Mouse (Mus musculus): ENCODE measurements around the gene Lrrc41. TPM values are rescaled to one million over a fixed set of nuclear protein-coding genes. Genes with fewer than 3 reads are reported as not detected.

Lrrc41 gene
- 59.2 and 59.6 TPM in 2 replicates for polyA plus RNA-seq (2012; rRNA removed)

DNA sequence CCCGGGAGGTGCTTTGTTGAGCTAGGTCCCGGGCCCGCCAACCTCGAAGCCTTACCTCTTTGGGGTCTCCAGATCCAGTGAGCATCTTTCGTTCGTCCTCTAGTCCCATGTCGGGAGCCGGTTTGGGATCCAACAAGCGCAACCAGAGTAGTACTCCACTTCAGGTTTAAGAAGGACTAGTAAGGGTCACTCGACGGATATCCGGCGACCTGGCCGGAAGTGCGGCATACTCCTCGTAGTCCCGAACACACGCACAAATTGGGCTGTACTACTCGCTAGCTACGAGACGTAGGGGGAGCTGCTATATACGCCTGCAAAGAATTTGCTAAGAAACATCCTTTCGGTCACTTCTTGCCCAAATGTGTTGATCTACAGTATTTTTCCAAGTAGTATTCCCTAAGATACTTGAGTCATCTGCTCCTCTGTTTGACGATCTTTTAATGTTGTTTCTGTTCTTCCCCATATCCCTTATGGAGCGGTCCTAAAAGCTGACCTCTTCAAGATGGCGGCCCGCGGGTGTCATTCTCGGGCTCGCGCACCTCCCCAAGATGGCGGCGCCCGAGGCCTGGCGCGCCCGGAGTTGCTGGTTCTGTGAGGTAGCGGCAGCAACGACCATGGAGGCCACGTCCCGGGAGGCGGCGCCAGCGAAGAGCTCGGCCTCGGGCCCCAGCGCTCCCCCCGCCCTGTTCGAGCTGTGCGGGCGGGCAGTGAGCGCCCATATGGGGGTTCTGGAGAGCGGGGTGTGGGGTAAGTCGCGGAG lies at the start of gene Lrrc41, which contains the start of gene Uqcrh:
Lrrc41 (plus strand) TSS at position 409 of the 760 bp plus-strand sequence.
Uqcrh (minus strand) TSS at position 211 of the 760 bp plus-strand sequence.
- TF ChIP-seq CTCF (IDR thresholded peaks at IDR 0.05; ENCODE audit: borderline replicate concordance, extremely low read depth, insufficient read depth, insufficient read length), result no peak
- TF ChIP-seq POLR2A (IDR thresholded peaks at IDR 0.05; ENCODE audit: borderline replicate concordance, extremely low read depth, insufficient read depth, insufficient read length, poor library complexity, severe bottlenecking), result peak; percentile 96
- DNase-seq (ENCODE audit: low read depth), result peak; percentile 99

- DNase-seq (ENCODE audit: low read depth), result no peak
- TF ChIP-seq POLR2A (IDR thresholded peaks at IDR 0.05; ENCODE audit: borderline replicate concordance, extremely low read depth, insufficient read depth, insufficient read length, poor library complexity, severe bottlenecking) (no peak), CTCF (IDR thresholded peaks at IDR 0.05; ENCODE audit: borderline replicate concordance, extremely low read depth, insufficient read depth, insufficient read length) (no peak)
Measured at GRCm38 (mm10) chr4:116032906-116033305, 42.2 kb upstream of the Lrrc41 start.

- TF ChIP-seq CTCF (IDR thresholded peaks at IDR 0.05; ENCODE audit: borderline replicate concordance, extremely low read depth, insufficient read depth, insufficient read length) (no peak), POLR2A (IDR thresholded peaks at IDR 0.05; ENCODE audit: borderline replicate concordance, extremely low read depth, insufficient read depth, insufficient read length, poor library complexity, severe bottlenecking) (no peak)
- DNase-seq (ENCODE audit: low read depth), result no peak
Measured at GRCm38 (mm10) chr4:116033374-116033773, 41.7 kb upstream of the Lrrc41 start.

GRCm38 (mm10) chr4:116040466-116040865 lies 34.6 kb upstream of the Lrrc41 start:
- no peak for DNase-seq (ENCODE audit: low read depth)
- no peak for TF ChIP-seq CTCF (IDR thresholded peaks at IDR 0.05; ENCODE audit: borderline replicate concordance, extremely low read depth, insufficient read depth, insufficient read length)
- TF ChIP-seq POLR2A (IDR thresholded peaks at IDR 0.05; ENCODE audit: borderline replicate concordance, extremely low read depth, insufficient read depth, insufficient read length, poor library complexity, severe bottlenecking), result no peak

DNA sequence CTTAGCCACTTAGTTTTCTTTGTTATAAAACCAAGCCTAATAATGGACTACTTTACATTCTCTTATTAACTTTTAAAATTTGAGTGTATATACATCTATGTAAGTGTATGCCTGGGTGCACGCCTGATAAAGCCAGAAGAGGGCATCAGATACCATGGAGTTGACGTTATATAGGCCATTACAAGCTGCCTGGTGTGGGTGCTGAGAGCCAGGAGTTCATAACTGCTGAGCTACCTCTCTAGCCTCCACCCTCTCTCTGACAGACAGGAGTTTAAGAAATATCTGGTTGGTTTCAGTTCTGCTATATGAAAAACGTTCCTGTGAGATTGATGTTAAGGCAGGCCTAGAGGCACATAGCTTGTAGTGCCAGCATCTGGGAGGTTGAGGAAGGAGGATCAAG lies 32.9 kb upstream of the Lrrc41 start:
- no peak for DNase-seq (ENCODE audit: low read depth)
- TF ChIP-seq POLR2A (IDR thresholded peaks at IDR 0.05; ENCODE audit: borderline replicate concordance, extremely low read depth, insufficient read depth, insufficient read length, poor library complexity, severe bottlenecking) (no peak), CTCF (IDR thresholded peaks at IDR 0.05; ENCODE audit: borderline replicate concordance, extremely low read depth, insufficient read depth, insufficient read length) (no peak)

DNA sequence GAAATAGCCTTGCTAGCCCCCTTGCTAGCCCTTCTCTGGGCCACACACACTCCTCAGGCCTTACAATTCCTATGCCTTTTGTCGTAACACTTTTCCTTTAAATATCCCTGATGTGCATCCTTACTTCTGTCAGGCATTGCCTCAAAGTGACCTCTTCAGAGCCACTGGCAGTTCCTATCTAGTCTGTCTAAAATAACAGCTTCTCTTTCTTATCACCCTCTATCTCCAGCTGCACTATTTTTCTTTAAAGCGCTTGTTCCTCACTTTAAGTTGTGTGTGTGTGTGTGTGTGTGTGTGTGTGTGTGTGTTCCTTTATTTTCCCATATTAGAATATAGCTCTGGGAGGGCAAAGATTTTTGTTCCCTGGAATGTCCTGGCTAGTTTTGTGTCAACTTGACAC lies 28.5 kb upstream of the Lrrc41 start:
- no peak for DNase-seq (ENCODE audit: low read depth)
- no peak for TF ChIP-seq CTCF (IDR thresholded peaks at IDR 0.05; ENCODE audit: borderline replicate concordance, extremely low read depth, insufficient read depth, insufficient read length)
- TF ChIP-seq POLR2A (IDR thresholded peaks at IDR 0.05; ENCODE audit: borderline replicate concordance, extremely low read depth, insufficient read depth, insufficient read length, poor library complexity, severe bottlenecking), result no peak

DNA sequence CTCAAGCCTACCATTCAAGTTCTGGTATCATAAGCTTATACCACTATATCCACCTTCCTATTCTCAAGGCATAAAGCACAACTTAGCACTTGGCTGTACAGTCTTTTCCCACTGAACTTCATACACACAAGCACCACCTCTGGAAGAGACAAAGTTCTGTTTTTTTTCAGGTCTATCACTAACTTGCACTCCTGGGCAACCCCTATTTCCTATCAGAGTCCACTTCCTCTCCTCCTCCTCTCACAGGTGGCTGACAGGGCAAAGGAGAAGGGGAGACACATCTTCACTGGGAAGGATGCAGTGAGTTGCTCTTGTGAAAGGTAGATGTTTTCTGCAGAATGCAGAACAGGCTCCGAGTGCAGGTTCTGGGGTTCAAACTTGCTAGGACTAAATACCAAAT lies 27.4 kb upstream of the Lrrc41 start:
- TF ChIP-seq POLR2A (IDR thresholded peaks at IDR 0.05; ENCODE audit: borderline replicate concordance, extremely low read depth, insufficient read depth, insufficient read length, poor library complexity, severe bottlenecking) (no peak), CTCF (IDR thresholded peaks at IDR 0.05; ENCODE audit: borderline replicate concordance, extremely low read depth, insufficient read depth, insufficient read length) (no peak)
- no peak for DNase-seq (ENCODE audit: low read depth)

- DNase-seq (ENCODE audit: low read depth), result no peak
- no peak for TF ChIP-seq POLR2A (IDR thresholded peaks at IDR 0.05; ENCODE audit: borderline replicate concordance, extremely low read depth, insufficient read depth, insufficient read length, poor library complexity, severe bottlenecking)
- TF ChIP-seq CTCF (IDR thresholded peaks at IDR 0.05; ENCODE audit: borderline replicate concordance, extremely low read depth, insufficient read depth, insufficient read length), result no peak
Measured at GRCm38 (mm10) chr4:116048130-116048920, 26.7 kb upstream of the Lrrc41 start.

DNA sequence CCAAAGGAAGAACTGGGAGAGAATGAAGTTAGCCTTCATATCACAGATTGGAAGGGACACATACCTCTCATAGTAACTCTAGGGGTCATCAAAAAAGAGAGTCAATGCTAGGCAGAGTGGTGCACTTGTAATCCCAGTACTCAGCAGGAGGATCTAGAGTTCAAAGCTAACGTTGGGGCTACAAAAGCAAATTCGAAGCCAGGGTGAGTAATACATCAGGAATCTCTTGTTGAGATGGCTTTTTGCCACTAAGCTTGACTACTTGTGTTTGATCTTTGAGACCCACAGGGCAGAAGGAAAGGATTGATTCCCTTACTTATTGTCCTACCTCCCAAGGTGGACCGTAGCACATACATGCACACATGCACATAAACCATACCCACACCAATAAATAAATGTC lies 25.9 kb upstream of the Lrrc41 start:
- no peak for DNase-seq (ENCODE audit: low read depth)
- no peak for TF ChIP-seq CTCF (IDR thresholded peaks at IDR 0.05; ENCODE audit: borderline replicate concordance, extremely low read depth, insufficient read depth, insufficient read length)
- TF ChIP-seq POLR2A (IDR thresholded peaks at IDR 0.05; ENCODE audit: borderline replicate concordance, extremely low read depth, insufficient read depth, insufficient read length, poor library complexity, severe bottlenecking), result no peak

DNA sequence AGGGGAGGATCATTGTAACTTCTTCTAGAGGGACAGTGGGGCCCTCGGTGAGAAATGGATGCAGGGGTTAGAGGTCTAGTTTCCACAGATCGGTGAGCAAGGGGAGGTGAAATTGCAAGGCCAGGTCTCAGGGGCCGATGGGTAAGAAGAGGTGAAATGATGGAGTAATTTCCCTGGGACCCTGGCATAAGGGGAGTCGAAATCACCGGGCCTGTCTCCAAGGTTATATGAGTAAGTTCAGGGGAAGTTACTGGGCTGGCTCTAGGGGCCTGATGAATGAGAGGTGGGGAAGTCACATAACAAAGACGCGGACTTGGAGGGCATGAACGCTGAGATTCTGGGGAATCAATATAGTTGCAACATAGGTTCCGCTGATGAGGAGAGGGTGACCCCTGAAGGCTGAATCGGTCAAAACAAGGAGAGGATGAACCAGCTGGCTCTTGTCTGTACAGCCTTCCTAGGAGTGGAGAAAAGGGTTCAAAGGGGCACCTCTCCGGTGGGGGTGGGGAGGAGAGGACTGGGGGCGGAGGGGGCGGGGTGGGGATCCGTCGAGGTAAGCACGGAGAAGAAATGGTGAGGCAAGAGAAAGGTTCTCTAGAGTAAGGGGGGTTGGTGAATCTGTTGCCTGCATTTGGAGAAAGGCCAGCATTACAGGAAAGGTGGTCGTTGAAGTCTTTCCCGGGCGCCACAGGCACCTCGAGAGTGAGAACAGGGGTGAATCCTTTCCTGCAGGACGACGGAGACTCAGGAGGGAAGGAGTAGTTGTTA lies 22.4 kb upstream of the Lrrc41 start:
- TF ChIP-seq POLR2A (IDR thresholded peaks at IDR 0.05; ENCODE audit: borderline replicate concordance, extremely low read depth, insufficient read depth, insufficient read length, poor library complexity, severe bottlenecking), result no peak
- peak; percentile 39; the same call in 1 of the 2 replicates for TF ChIP-seq CTCF (IDR thresholded peaks at IDR 0.05; ENCODE audit: borderline replicate concordance, extremely low read depth, insufficient read depth, insufficient read length)
- DNase-seq (ENCODE audit: low read depth), result peak; percentile 71
